Mouse (Mus musculus) stomach, embryonic 14.5 days (tissue): Measurements from ENCODE around the gene Trmt2a. TPM values are rescaled to one million over a fixed set of nuclear protein-coding genes. Genes with fewer than 3 reads are reported as not detected.
A peak's percentile ranks its signal among the peaks of the same experiment; 100 is the strongest.

Experiments used
- ATAC-seq: fragments of 200-750 bp; cut with Nextera tagmentation; 2 replicates; pipeline ENCODE4 v1.8.0; 2017; ENCODE audit warnings: low read depth, moderate TSS enrichment; ENCODE audit not compliant: insufficient number of reproducible peaks, insufficient read depth, low FRiP score
- H3K27ac ChIP-seq: fragments of 300-500 bp; sonication (generic); 2 replicates; pipeline ENCODE4 v1.5.1; 2014; ENCODE audit warnings: mild to moderate bottlenecking, low read length, moderate library complexity, mixed read lengths
- H3K27me3 ChIP-seq: fragments of 300-500 bp; sonication (generic); 2 replicates; pipeline ENCODE4 v1.6.1; 2014; ENCODE audit warnings: low read length, control low read depth, mixed read lengths; ENCODE audit not compliant: control insufficient read depth, insufficient read depth
- H3K36me3 ChIP-seq: fragments of 300-500 bp; sonication (generic); 2 replicates; pipeline ENCODE4 v1.6.1; 2014; ENCODE audit warnings: mild to moderate bottlenecking, control low read depth, low read length, moderate library complexity, mixed read lengths; ENCODE audit not compliant: control insufficient read depth, insufficient read depth
- H3K4me1 ChIP-seq: fragments of 300-500 bp; sonication (generic); 2 replicates; pipeline ENCODE4 v1.6.1; 2014; ENCODE audit warnings: low read length, control low read depth, mixed read lengths; ENCODE audit not compliant: control insufficient read depth, insufficient read depth
- H3K4me2 ChIP-seq: fragments of 300-500 bp; sonication (generic); replicated peaks from 2 replicates; pipeline ENCODE4 v1.6.1; 2014; ENCODE audit warnings: low read depth, low read length, control low read depth
- H3K4me3 ChIP-seq: fragments of 300-500 bp; sonication (generic); 2 replicates; pipeline ENCODE4 v1.5.1; 2014; ENCODE audit warnings: low read depth, low read length, control low read depth
- H3K9ac ChIP-seq: fragments of 300-500 bp; sonication (generic); replicated peaks from 2 replicates; pipeline ENCODE4 v1.6.1; 2014; ENCODE audit warnings: low read depth, mild to moderate bottlenecking, control low read depth, low read length, moderate library complexity, mixed read lengths
- H3K9me3 ChIP-seq: fragments of 300-500 bp; sonication (generic); 2 replicates; pipeline ENCODE4 v1.6.1; 2016; ENCODE audit warnings: low read depth, low read length, control low read depth; ENCODE audit not compliant: control insufficient read depth
- WGBS: fragments of 180-500 bp; shearing (Covaris S2); extraction: QIAGEN DNeasy Blood & Tissue Kit; methylation state at CpG from one replicate; pipeline ENCODE4 v1.1.7; 2014; 5-methylcytosine and 5-hydroxymethylcytosine counted together
- polyA plus RNA-seq: library from polyadenylated mRNA; unstranded; fragments of >200 nt; fragmentation: Nextera tagmentation; extraction: Ambion mirVana; gene quantifications from 2 replicates; pipeline ENCODE4 v1.2.1, GENCODE M21; 2014

Trmt2a gene
- polyA plus RNA-seq, 1 experiment from 2014 or later: 80.2 TPM

DNA sequence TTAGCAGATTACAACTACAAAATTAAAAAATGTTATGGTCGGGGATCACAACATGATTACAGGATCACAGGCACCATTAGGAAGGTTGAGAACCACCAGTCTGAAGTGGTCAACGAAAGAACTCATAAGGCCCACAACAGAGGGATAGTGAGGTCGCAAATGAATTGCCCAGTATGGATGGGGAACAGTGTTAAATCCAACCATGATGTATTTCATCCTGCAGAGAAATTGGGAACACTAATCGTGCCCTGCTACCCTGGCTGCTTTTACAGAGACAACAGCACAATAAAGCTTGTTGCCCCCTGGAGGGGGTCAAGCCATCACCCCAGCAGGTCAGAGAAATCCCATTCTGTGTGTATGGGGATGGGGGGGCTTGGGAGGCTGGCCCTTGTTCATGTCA, 1.8 kb downstream of the Trmt2a start:
- Histone ChIP-seq H3K4me2 (peak overlapping the region; percentile 95), H3K4me3 (peak overlapping the region; percentile 68), H3K9me3 (no peaks in the 10 kb centered on the region), H3K9ac (peak overlapping the region; percentile 90; the same call in 1 of the 2 replicates), H3K27ac (no peak overlapping the region), H3K4me1 (peaks cover 27% of the 10 kb centered on the region), H3K36me3 (peaks cover 60% of the 10 kb centered on the region), H3K27me3 (no peaks in the 10 kb centered on the region)
- no peak for ATAC-seq
- WGBS: 68% methylated on average over 4 of the region's 4 CpGs

DNA sequence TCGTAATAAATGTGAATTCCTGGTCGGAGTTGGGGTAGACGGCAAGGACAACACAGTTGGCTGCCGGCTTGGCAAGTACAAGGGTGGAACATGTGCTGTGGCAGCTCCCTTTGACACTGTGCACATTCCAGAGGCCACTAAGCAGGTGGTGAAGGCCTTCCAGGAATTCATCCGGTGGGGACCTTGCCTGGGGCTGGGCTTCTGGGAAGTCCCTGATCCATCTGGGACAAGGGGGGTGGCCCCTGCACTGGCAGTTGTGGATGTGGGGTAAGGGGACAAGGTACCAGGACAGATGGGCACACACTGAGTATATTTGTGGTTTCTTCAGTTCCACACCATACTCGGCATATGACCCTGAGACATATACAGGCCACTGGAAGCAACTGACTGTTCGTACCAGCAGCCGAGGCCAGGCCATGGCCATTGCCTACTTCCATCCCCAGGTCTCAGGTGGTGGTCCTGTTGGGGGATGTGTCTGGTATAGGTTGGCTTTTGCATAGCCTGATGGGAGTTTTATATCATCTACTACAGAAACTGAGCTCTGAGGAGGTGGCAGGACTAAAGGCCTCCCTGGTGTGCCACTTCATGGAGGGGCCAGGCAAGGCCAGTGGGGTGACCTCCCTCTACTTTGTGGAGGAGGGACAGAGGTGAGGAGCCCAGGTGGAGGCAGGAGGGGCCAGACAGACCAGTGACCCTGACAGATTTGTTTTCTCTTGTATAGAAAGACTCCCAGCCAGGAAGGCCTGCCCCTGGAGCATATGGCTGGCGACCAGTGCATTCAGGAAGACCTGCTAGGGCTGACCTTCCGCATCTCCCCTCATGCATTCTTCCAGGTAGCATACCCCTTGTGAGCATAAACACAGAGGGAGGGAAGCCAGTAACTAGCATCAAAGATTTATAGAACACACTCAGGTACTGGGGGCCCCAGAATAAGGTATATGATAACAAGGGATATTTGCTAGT, 2.6 kb downstream of the Trmt2a start:
- H3K9me3 ChIP-seq: no peaks in the 10 kb centered on the region
- peaks cover 27% of the 10 kb centered on the region for H3K4me1 ChIP-seq
- no peak overlapping the region for H3K27ac ChIP-seq
- no peak for ATAC-seq
- peak overlapping the region; percentile 95; the same call in 1 of the 2 replicates for H3K4me2 ChIP-seq
- peak overlapping the region; percentile 68; the same call in 1 of the 2 replicates for H3K4me3 ChIP-seq
- 0 out of 2 replicates have a peak overlapping the region, but pooled peaks have one; percentile 1 for H3K9ac ChIP-seq
- H3K27me3 ChIP-seq: no peaks in the 10 kb centered on the region
- H3K36me3 ChIP-seq: peaks cover 59% of the 10 kb centered on the region
- 65% methylated on average over 10 of the region's 10 CpGs for WGBS

GRCm38 (mm10) chr16:18252736-18253135, 4.3 kb downstream of the Trmt2a start:
- Histone ChIP-seq H3K36me3 (peaks cover 64% of the 10 kb centered on the region), H3K9ac (no peak overlapping the region), H3K27ac (no peak overlapping the region), H3K4me1 (peaks cover 16% of the 10 kb centered on the region), H3K27me3 (no peaks in the 10 kb centered on the region), H3K4me3 (no peak overlapping the region), H3K4me2 (no peak overlapping the region), H3K9me3 (no peaks in the 10 kb centered on the region)
- 85% methylated on average over 6 of the region's 6 CpGs for WGBS
- no peak for ATAC-seq

GRCm38 (mm10) chr16:18253866-18254265, 5.4 kb downstream of the Trmt2a start:
- ATAC-seq: no peak
- Histone ChIP-seq H3K4me3 (no peak overlapping the region), H3K4me2 (no peak overlapping the region), H3K4me1 (peaks cover 16% of the 10 kb centered on the region), H3K9me3 (no peaks in the 10 kb centered on the region), H3K27ac (no peak overlapping the region), H3K27me3 (no peaks in the 10 kb centered on the region), H3K36me3 (peaks cover 74% of the 10 kb centered on the region), H3K9ac (no peak overlapping the region)
- 87% methylated on average over 1 of the region's 1 CpGs for WGBS

- H3K4me1 ChIP-seq: no peaks in the 10 kb centered on the region
- no peak for ATAC-seq
These were observed 9.7 kb downstream of the Trmt2a start, which contains the start of gene Gm49776 for GRCm38 (mm10) chr16:18258221-18258620. Gm49776 (minus strand) TSS chr16:18258321.

DNA sequence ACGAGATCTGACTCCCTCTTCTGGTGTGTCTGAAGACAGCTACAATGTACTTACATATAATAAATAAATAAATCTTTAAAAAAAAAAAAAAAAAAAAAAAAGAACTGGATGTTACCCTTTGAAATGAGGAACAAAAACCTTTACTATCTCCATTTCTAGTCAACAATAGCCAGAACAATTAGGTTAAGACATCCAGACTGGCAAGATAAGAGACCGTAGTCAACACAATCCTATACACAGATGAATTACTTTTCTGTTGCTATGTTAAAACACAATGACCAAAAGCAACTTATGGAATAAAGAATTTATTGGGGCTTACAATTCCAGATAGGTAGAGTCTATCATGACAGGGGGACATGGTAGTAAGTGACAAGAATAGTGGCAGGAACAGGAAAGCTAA, 16.5 kb downstream of the Trmt2a start:
- no peak for ATAC-seq
- WGBS: 91% methylated on average over 2 of the region's 2 CpGs
- Histone ChIP-seq H3K4me1 (no peaks in the 10 kb centered on the region), H3K27ac (no peak overlapping the region), H3K9ac (no peak overlapping the region), H3K36me3 (peaks cover 72% of the 10 kb centered on the region), H3K27me3 (no peaks in the 10 kb centered on the region), H3K9me3 (no peaks in the 10 kb centered on the region), H3K4me2 (no peak overlapping the region), H3K4me3 (no peak overlapping the region)

More at GRCm38 (mm10) chr16:18258221-18258620, 9.7 kb downstream of the Trmt2a start, which contains the start of gene Gm49776:
- H3K27ac ChIP-seq: no peak within 1 kb of the TSS
- WGBS: 94% methylated on average over 2 of the region's 2 CpGs
- H3K9ac ChIP-seq: no peak within 1 kb of the TSS
- H3K9me3 ChIP-seq: no peaks in the 10 kb centered on the region
- no peak within 1 kb of the TSS for H3K4me2 ChIP-seq
- H3K36me3 ChIP-seq: peaks cover 81% of the 10 kb centered on the region
- H3K27me3 ChIP-seq: no peaks in the 10 kb centered on the region
- no peak within 1 kb of the TSS for H3K4me3 ChIP-seq

GRCm38 (mm10) chr16:18268182-18268581, 19.7 kb downstream of the Trmt2a start:
- H3K9ac ChIP-seq: no peak overlapping the region
- no peak overlapping the region for H3K4me3 ChIP-seq
- no peak overlapping the region for H3K27ac ChIP-seq
- H3K27me3 ChIP-seq: no peaks in the 10 kb centered on the region
- 81% methylated on average over 5 of the region's 5 CpGs for WGBS
- peaks cover 85% of the 10 kb centered on the region for H3K36me3 ChIP-seq
- no peak overlapping the region for H3K4me2 ChIP-seq
- H3K9me3 ChIP-seq: no peaks in the 10 kb centered on the region
- no peak for ATAC-seq
- no peaks in the 10 kb centered on the region for H3K4me1 ChIP-seq

DNA sequence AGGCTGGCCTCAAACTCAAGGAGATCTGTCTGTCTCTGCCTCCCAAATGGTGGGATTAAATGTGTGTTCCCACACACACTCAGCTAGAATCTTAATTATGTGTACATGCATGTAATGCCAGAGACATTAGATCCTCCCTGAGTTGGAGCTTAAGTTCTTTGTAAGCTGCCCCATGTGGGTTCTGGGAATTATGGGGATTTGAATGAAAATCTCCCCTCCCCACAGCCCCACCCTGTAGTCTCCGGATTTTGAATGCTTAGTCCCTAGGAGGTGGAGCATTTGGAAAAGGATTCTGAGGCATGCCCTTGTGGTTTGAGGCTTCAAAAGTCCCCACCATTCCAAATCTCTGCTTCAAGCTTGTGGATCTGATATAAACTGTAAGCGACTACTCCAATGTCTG, 26.7 kb downstream of the Trmt2a start:
- H3K4me2 ChIP-seq: no peak overlapping the region
- ATAC-seq: no peak
- H3K9me3 ChIP-seq: no peaks in the 10 kb centered on the region
- no peak overlapping the region for H3K9ac ChIP-seq
- H3K4me1 ChIP-seq: no peaks in the 10 kb centered on the region
- WGBS: 81% methylated on average over 2 of the region's 2 CpGs
- H3K27ac ChIP-seq: no peak overlapping the region
- H3K4me3 ChIP-seq: no peak overlapping the region
- no peaks in the 10 kb centered on the region for H3K27me3 ChIP-seq
- peaks cover 90% of the 10 kb centered on the region for H3K36me3 ChIP-seq
